Mouse (Mus musculus): ENCODE data around the gene Prdm15. TPM values are rescaled to one million over a fixed set of nuclear protein-coding genes. Genes with fewer than 3 reads are reported as not detected.

Gene Prdm15
- polyA plus RNA-seq (2014; fragmentation: Illumina TruSeq; extraction: RNeasy Lipid Tissue Mini Kit (QIAGEN cat#74804); ENCODE audit: low read depth, low replicate concordance), result 4.6 TPM

GRCm38 (mm10) chr16:97851741-97852319 lies at the start of gene Prdm15:
Gene Prdm15 (minus strand): TSS chr16:97851850.

GRCm38 (mm10) chr16:97763061-97763989 lies 88.3 kb downstream of the Prdm15 start, which contains the start of gene Ripk4:
Gene Ripk4 (minus strand): TSS chr16:97763787.

Other genes with a start within 250 kb of the Prdm15 start
- gene Tmprss2, start 240.7 kb downstream of the Prdm15 start, polyA plus RNA-seq (2014; fragmentation: Illumina TruSeq; extraction: RNeasy Lipid Tissue Mini Kit (QIAGEN cat#74804); ENCODE audit: low read depth, low replicate concordance), result not detected
- 0.35 TPM for gene Ripk4, start 88.1 kb downstream of the Prdm15 start, polyA plus RNA-seq (2014; fragmentation: Illumina TruSeq; extraction: RNeasy Lipid Tissue Mini Kit (QIAGEN cat#74804); ENCODE audit: low read depth, low replicate concordance)
- gene C2cd2, start 110.7 kb upstream of the Prdm15 start, polyA plus RNA-seq (2014; fragmentation: Illumina TruSeq; extraction: RNeasy Lipid Tissue Mini Kit (QIAGEN cat#74804); ENCODE audit: low read depth, low replicate concordance), result 13.4 TPM
- 9.5 TPM for gene Zbtb21, start 110.8 kb upstream of the Prdm15 start, polyA plus RNA-seq (2014; fragmentation: Illumina TruSeq; extraction: RNeasy Lipid Tissue Mini Kit (QIAGEN cat#74804); ENCODE audit: low read depth, low replicate concordance)
- gene B230307C23Rik, start 145.5 kb upstream of the Prdm15 start, polyA plus RNA-seq (2014; fragmentation: Illumina TruSeq; extraction: RNeasy Lipid Tissue Mini Kit (QIAGEN cat#74804); ENCODE audit: low read depth, low replicate concordance), result 174 TPM
- 17.2 TPM for gene A630089N07Rik, start 230.6 kb upstream of the Prdm15 start, polyA plus RNA-seq (2014; fragmentation: Illumina TruSeq; extraction: RNeasy Lipid Tissue Mini Kit (QIAGEN cat#74804); ENCODE audit: low read depth, low replicate concordance)